Mouse (Mus musculus) lung, postnatal 0 days (tissue): ENCODE measurements around the gene Ruvbl1. TPM values are rescaled to one million over a fixed set of nuclear protein-coding genes. Genes with fewer than 3 reads are reported as not detected.
A peak's percentile ranks its signal among the peaks of the same experiment; 100 is the strongest.

Experiments used
- ATAC-seq: fragments of 200-750 bp; cut with Nextera tagmentation; 2 replicates; pipeline ENCODE4 v1.8.0; 2017; ENCODE audit warnings: moderate library complexity
- DNase-seq: peaks from one replicate; pipeline ENCODE4 v3.0.0-alpha.2; 2016; ENCODE audit warnings: low spot score
- H3K27ac ChIP-seq: fragments of 300-500 bp; sonication (generic); 2 replicates; pipeline ENCODE4 v1.5.1; 2014; ENCODE audit warnings: antibody characterized with exemption, mild to moderate bottlenecking, low read length, mixed read lengths
- H3K27me3 ChIP-seq: fragments of 300-500 bp; sonication (generic); replicated peaks from 2 replicates; pipeline ENCODE4 v1.6.1; 2014; ENCODE audit warnings: low read length, mixed read lengths; ENCODE audit not compliant: insufficient read depth
- H3K36me3 ChIP-seq: fragments of 300-500 bp; sonication (generic); 2 replicates; pipeline ENCODE4 v1.6.1; 2014; ENCODE audit warnings: low read length, mixed read lengths; ENCODE audit not compliant: insufficient read depth
- H3K4me1 ChIP-seq: fragments of 300-500 bp; sonication (generic); 2 replicates; pipeline ENCODE4 v1.6.1; 2014; ENCODE audit warnings: antibody characterized with exemption, low read depth, low read length, mixed read lengths; ENCODE audit not compliant: insufficient read depth
- H3K4me2 ChIP-seq: fragments of 300-500 bp; sonication (generic); replicated peaks from 2 replicates; pipeline ENCODE4 v1.6.1; 2014; ENCODE audit warnings: low read depth, mild to moderate bottlenecking, low read length, moderate library complexity, mixed read lengths
- H3K4me3 ChIP-seq: fragments of 300-500 bp; sonication (generic); 2 replicates; pipeline ENCODE4 v1.5.1; 2014; ENCODE audit warnings: low read depth, low read length
- H3K9ac ChIP-seq: fragments of 300-500 bp; sonication (generic); replicated peaks from 2 replicates; pipeline ENCODE4 v1.6.1; 2014; ENCODE audit warnings: low read depth, mild to moderate bottlenecking
- H3K9me3 ChIP-seq: fragments of 300-500 bp; sonication (generic); 2 replicates; pipeline ENCODE4 v1.6.1; 2016; ENCODE audit warnings: low read length, mixed read lengths
- CTCF ChIP-seq: IDR thresholded peaks from 2 replicates; pipeline ENCODE4 v1.5.1; 2016; ENCODE audit warnings: antibody characterized with exemption, mild to moderate bottlenecking
- EP300 ChIP-seq: IDR thresholded peaks from 2 replicates; pipeline ENCODE4 v1.6.1; 2016; ENCODE audit warnings: antibody characterized with exemption, mild to moderate bottlenecking, control low read depth
- WGBS: fragments of 180-500 bp; shearing (Covaris S2); extraction: QIAGEN DNeasy Blood & Tissue Kit; methylation state at CpG from one replicate; pipeline ENCODE4 v1.1.7; 2014; 5-methylcytosine and 5-hydroxymethylcytosine counted together
- polyA plus RNA-seq: library from polyadenylated mRNA; unstranded; fragments of >200 nt; fragmentation: Nextera tagmentation; extraction: Ambion mirVana; gene quantifications from 2 replicates; pipeline ENCODE4 v1.2.1, GENCODE M21; 2015

The Ruvbl1 gene
- polyA plus RNA-seq, 1 experiment from 2014 or later = 48.5 TPM

- peak overlapping the region; percentile 99 for H3K4me3 ChIP-seq
- peak overlapping the region; percentile 88 for H3K27ac ChIP-seq
- peak overlapping the region; percentile 90 for H3K4me2 ChIP-seq
- ATAC-seq = no peak
- H3K27me3 ChIP-seq = no peaks in the 10 kb centered on the region
- 4% methylated on average over 18 of the region's 18 CpGs for WGBS
- peak overlapping the region; percentile 97 for H3K9ac ChIP-seq
- H3K4me1 ChIP-seq = no peaks in the 10 kb centered on the region; the same call in 1 of the 2 replicates
- DNase-seq = peak; percentile 37
- TF ChIP-seq EP300 (no peak), CTCF (no peak)
- H3K9me3 ChIP-seq = no peaks in the 10 kb centered on the region
- peaks cover 25% of the 10 kb centered on the region for H3K36me3 ChIP-seq
Observed at GRCm38 (mm10) chr6:88517701-88518403, 52.6 kb downstream of the Ruvbl1 start.

GRCm38 (mm10) chr6:88518404-88519263, 53.4 kb downstream of the Ruvbl1 start, which contains the start of gene Sec61a1:
Gene Sec61a1, minus strand, starts transcription at chr6:88518905.
- peak; percentile 99 for DNase-seq
- no peaks in the 10 kb centered on the region; the same call in 1 of the 2 replicates for H3K4me1 ChIP-seq
- TF ChIP-seq EP300 = no peak
- TF ChIP-seq CTCF = peak; percentile 4; the same call in 1 of the 2 replicates
- peak within 1 kb of the TSS; percentile 90 for H3K4me2 ChIP-seq
- no peaks in the 10 kb centered on the region for H3K27me3 ChIP-seq
- H3K27ac ChIP-seq = peak within 1 kb of the TSS; percentile 91
- 2% methylated on average over 71 of the region's 80 CpGs for WGBS
- H3K9me3 ChIP-seq = no peaks in the 10 kb centered on the region
- peak within 1 kb of the TSS; percentile 97 for H3K9ac ChIP-seq
- peak; percentile 98 for ATAC-seq
- H3K4me3 ChIP-seq = peak within 1 kb of the TSS; percentile 99
- H3K36me3 ChIP-seq = peaks cover 20% of the 10 kb centered on the region; the same call in 1 of the 2 replicates

GRCm38 (mm10) chr6:88521821-88522220, 56.6 kb downstream of the Ruvbl1 start:
- Histone ChIP-seq H3K27me3 (no peaks in the 10 kb centered on the region), H3K4me3 (no peak overlapping the region), H3K4me1 (no peaks in the 10 kb centered on the region; the same call in 1 of the 2 replicates), H3K36me3 (no peaks in the 10 kb centered on the region), H3K27ac (no peak overlapping the region), H3K9ac (no peak overlapping the region), H3K9me3 (no peaks in the 10 kb centered on the region), H3K4me2 (no peak overlapping the region)
- 83% methylated on average over 7 of the region's 7 CpGs for WGBS
- ATAC-seq (no peak), DNase-seq (no peak)
- TF ChIP-seq CTCF = no peak
- no peak for TF ChIP-seq EP300

GRCm38 (mm10) chr6:88522606-88523005, 57.4 kb downstream of the Ruvbl1 start:
- Histone ChIP-seq H3K4me1 (no peaks in the 10 kb centered on the region; the same call in 1 of the 2 replicates), H3K9ac (no peak overlapping the region), H3K27me3 (no peaks in the 10 kb centered on the region), H3K4me3 (no peak overlapping the region), H3K27ac (no peak overlapping the region), H3K9me3 (no peaks in the 10 kb centered on the region), H3K4me2 (no peak overlapping the region), H3K36me3 (no peaks in the 10 kb centered on the region)
- 47% methylated on average over 3 of the region's 3 CpGs for WGBS
- no peak for TF ChIP-seq EP300
- TF ChIP-seq CTCF = no peak
- DNase-seq (no peak), ATAC-seq (no peak)

GRCm38 (mm10) chr6:88523043-88523442, 57.8 kb downstream of the Ruvbl1 start:
- H3K36me3 ChIP-seq = no peaks in the 10 kb centered on the region
- no peak for DNase-seq
- no peak for ATAC-seq
- no peak overlapping the region for H3K9ac ChIP-seq
- H3K27ac ChIP-seq = no peak overlapping the region
- H3K4me1 ChIP-seq = no peaks in the 10 kb centered on the region
- no peak overlapping the region for H3K4me3 ChIP-seq
- no peak overlapping the region for H3K4me2 ChIP-seq
- no peaks in the 10 kb centered on the region for H3K9me3 ChIP-seq
- H3K27me3 ChIP-seq = no peaks in the 10 kb centered on the region
- 55% methylated on average over 3 of the region's 3 CpGs for WGBS
- no peak for TF ChIP-seq CTCF
- no peak for TF ChIP-seq EP300

GRCm38 (mm10) chr6:88523451-88523850, 58.2 kb downstream of the Ruvbl1 start:
- WGBS = 88% methylated on average over 3 of the region's 3 CpGs

More at GRCm38 (mm10) chr6:88523451-88523850, 58.2 kb downstream of the Ruvbl1 start:
- ATAC-seq = no peak
- no peaks in the 10 kb centered on the region for H3K4me1 ChIP-seq
- H3K27ac ChIP-seq = no peak overlapping the region
- no peak overlapping the region for H3K4me3 ChIP-seq
- no peak for DNase-seq
- H3K9ac ChIP-seq = no peak overlapping the region
- H3K4me2 ChIP-seq = no peak overlapping the region
- H3K36me3 ChIP-seq = no peaks in the 10 kb centered on the region
- TF ChIP-seq EP300 (no peak), CTCF (no peak)
- H3K27me3 ChIP-seq = no peaks in the 10 kb centered on the region
- no peaks in the 10 kb centered on the region for H3K9me3 ChIP-seq
